Mouse (Mus musculus): ENCODE measurements at regions not wholly inside any gene's neighbourhood (a gene's known extent, or its start where the extent isn't known, plus 50 kb on each side); places are given as distances from the start of the nearest gene placed in this dataset.

GRCm38 (mm10) chr6:27029008-27029407, 1106.0 kb downstream of the Grm8 start:
- no peaks in the 10 kb centered on the region for H3K9me3 ChIP-seq (ENCODE audit: control insufficient read depth, low read length)
- H3K4me1 ChIP-seq (replicated peaks; ENCODE audit: control insufficient read depth, insufficient read depth, low read length), result no peaks in the 10 kb centered on the region
- no peaks in the 10 kb centered on the region for H3K36me3 ChIP-seq (replicated peaks; ENCODE audit: control insufficient read depth, insufficient read depth)
- no peaks in the 10 kb centered on the region for H3K27me3 ChIP-seq (ENCODE audit: control insufficient read depth, insufficient read depth, low read length)
- DNase-seq (ENCODE audit: low spot score), result no peak
- no peak overlapping the region for H3K27ac ChIP-seq
- 72% methylated on average over 2 of the region's 2 CpGs for WGBS
- H3K9ac ChIP-seq, result no peak overlapping the region
- no peak for ATAC-seq (ENCODE audit: low FRiP score)
- no peak overlapping the region for H3K4me3 ChIP-seq (replicated peaks; ENCODE audit: low read length)
- H3K4me2 ChIP-seq (replicated peaks), result no peak overlapping the region

- no peak overlapping the region for H3K27ac ChIP-seq
- DNase-seq (ENCODE audit: low spot score) (no peak), ATAC-seq (ENCODE audit: low FRiP score) (no peak; the same call in 1 of the 2 replicates)
- H3K4me2 ChIP-seq (replicated peaks), result no peak overlapping the region
- no peaks in the 10 kb centered on the region for H3K9me3 ChIP-seq (ENCODE audit: control insufficient read depth, low read length)
- no peaks in the 10 kb centered on the region for H3K4me1 ChIP-seq (replicated peaks; ENCODE audit: control insufficient read depth, insufficient read depth, low read length)
- H3K9ac ChIP-seq, result no peak overlapping the region
- H3K4me3 ChIP-seq (replicated peaks; ENCODE audit: low read length), result no peak overlapping the region
- WGBS, result 27% methylated on average over 2 of the region's 2 CpGs
- H3K36me3 ChIP-seq (replicated peaks; ENCODE audit: control insufficient read depth, insufficient read depth), result no peaks in the 10 kb centered on the region
- H3K27me3 ChIP-seq (ENCODE audit: control insufficient read depth, insufficient read depth, low read length), result no peaks in the 10 kb centered on the region
Observed at GRCm38 (mm10) chr6:27028377-27028776, 1106.6 kb downstream of the Grm8 start.

- DNase-seq (ENCODE audit: low spot score) (no peak), ATAC-seq (ENCODE audit: low FRiP score) (no peak)
- 77% methylated on average over 2 of the region's 2 CpGs for WGBS
- Histone ChIP-seq H3K4me1 (replicated peaks; ENCODE audit: control insufficient read depth, insufficient read depth, low read length) (no peaks in the 10 kb centered on the region), H3K27ac (no peak overlapping the region), H3K27me3 (ENCODE audit: control insufficient read depth, insufficient read depth, low read length) (no peaks in the 10 kb centered on the region), H3K9ac (no peak overlapping the region), H3K9me3 (ENCODE audit: control insufficient read depth, low read length) (no peaks in the 10 kb centered on the region), H3K4me3 (replicated peaks; ENCODE audit: low read length) (no peak overlapping the region), H3K4me2 (replicated peaks) (no peak overlapping the region), H3K36me3 (replicated peaks; ENCODE audit: control insufficient read depth, insufficient read depth) (no peaks in the 10 kb centered on the region)
Observed at GRCm38 (mm10) chr6:27021697-27022096, 1113.3 kb downstream of the Grm8 start.

- Histone ChIP-seq H3K36me3 (replicated peaks; ENCODE audit: control insufficient read depth, insufficient read depth) (no peaks in the 10 kb centered on the region), H3K9me3 (ENCODE audit: control insufficient read depth, low read length) (no peaks in the 10 kb centered on the region), H3K27ac (no peak overlapping the region), H3K27me3 (ENCODE audit: control insufficient read depth, insufficient read depth, low read length) (no peaks in the 10 kb centered on the region), H3K4me1 (replicated peaks; ENCODE audit: control insufficient read depth, insufficient read depth, low read length) (no peaks in the 10 kb centered on the region), H3K4me2 (replicated peaks) (no peak overlapping the region), H3K9ac (no peak overlapping the region), H3K4me3 (replicated peaks; ENCODE audit: low read length) (no peak overlapping the region)
- no peak for DNase-seq (ENCODE audit: low spot score)
- no peak for ATAC-seq (ENCODE audit: low FRiP score)
Observed at GRCm38 (mm10) chr6:27014475-27014874, 1120.5 kb downstream of the Grm8 start.

GRCm38 (mm10) chr6:26976613-26977012, 1158.4 kb downstream of the Grm8 start:
- Histone ChIP-seq H3K9me3 (ENCODE audit: control insufficient read depth, low read length) (no peaks in the 10 kb centered on the region), H3K27me3 (ENCODE audit: control insufficient read depth, insufficient read depth, low read length) (no peaks in the 10 kb centered on the region), H3K4me1 (replicated peaks; ENCODE audit: control insufficient read depth, insufficient read depth, low read length) (no peaks in the 10 kb centered on the region), H3K36me3 (replicated peaks; ENCODE audit: control insufficient read depth, insufficient read depth) (no peaks in the 10 kb centered on the region), H3K4me3 (replicated peaks; ENCODE audit: low read length) (no peak overlapping the region), H3K4me2 (replicated peaks) (no peak overlapping the region), H3K27ac (no peak overlapping the region), H3K9ac (no peak overlapping the region)
- peak; percentile 56 for DNase-seq (ENCODE audit: low spot score)
- WGBS, result 65% methylated on average over 3 of the region's 3 CpGs
- no peak for ATAC-seq (ENCODE audit: low FRiP score)

- H3K27me3 ChIP-seq (ENCODE audit: control insufficient read depth, insufficient read depth, low read length), result no peaks in the 10 kb centered on the region
- H3K4me1 ChIP-seq (replicated peaks; ENCODE audit: control insufficient read depth, insufficient read depth, low read length), result no peaks in the 10 kb centered on the region
- ATAC-seq (ENCODE audit: low FRiP score) (no peak), DNase-seq (ENCODE audit: low spot score) (no peak)
- no peak overlapping the region for H3K4me3 ChIP-seq (replicated peaks; ENCODE audit: low read length)
- no peak overlapping the region for H3K9ac ChIP-seq
- H3K9me3 ChIP-seq (ENCODE audit: control insufficient read depth, low read length), result no peaks in the 10 kb centered on the region
- WGBS, result 0% methylated on average over 1 of the region's 1 CpGs
- H3K36me3 ChIP-seq (replicated peaks; ENCODE audit: control insufficient read depth, insufficient read depth), result no peaks in the 10 kb centered on the region
- H3K4me2 ChIP-seq (replicated peaks), result no peak overlapping the region
- no peak overlapping the region for H3K27ac ChIP-seq
Observed at GRCm38 (mm10) chr6:26949166-26949565, 1140.1 kb upstream of the Pot1a start.

Data from hindbrain, embryonic 14.5 days (tissue).